Mouse (Mus musculus): ENCODE measurements around the gene Slc13a5. TPM values are rescaled to one million over a fixed set of nuclear protein-coding genes. Genes with fewer than 3 reads are reported as not detected.

The Slc13a5 gene
- not detected for polyA plus RNA-seq (2014; fragmentation: Illumina TruSeq; extraction: RNeasy Lipid Tissue Mini Kit (QIAGEN cat#74804); ENCODE audit: low read depth, low replicate concordance)

GRCm38 (mm10) chr11:72266960-72267560 is at the start of gene Slc13a5:
TSS of gene Slc13a5 (minus strand) at chr11:72267222.

GRCm38 (mm10) chr11:72314151-72314895 is 47.3 kb upstream of the Slc13a5 start, which contains the start of gene Fbxo39:
TSS of gene Fbxo39 (plus strand) at chr11:72314444.

GRCm38 (mm10) chr11:72301334-72301733 is 34.3 kb upstream of the Slc13a5 start, which contains the start of gene Xaf1:
TSS of gene Xaf1 (plus strand) at chr11:72301629.

GRCm38 (mm10) chr11:72215410-72215797 is 51.6 kb downstream of the Slc13a5 start, which contains the start of gene Med31:
TSS of gene Med31 (minus strand) at chr11:72215592.

GRCm38 (mm10) chr11:72207204-72207833 is 59.7 kb downstream of the Slc13a5 start, which contains the start of the genes 4933427D14Rik and Txndc17:
TSS of gene 4933427D14Rik (minus strand) at chr11:72207459.
TSS of gene Txndc17 (plus strand) at chr11:72207547.

GRCm38 (mm10) chr11:72206341-72207203 is 60.5 kb downstream of the Slc13a5 start, which contains the start of gene Gm43951:
TSS of gene Gm43951 (minus strand) at chr11:72206840.

Other genes starting within 250 kb of the Slc13a5 start
- not detected for gene Aipl1, start 229.7 kb downstream of the Slc13a5 start, polyA plus RNA-seq (2014; fragmentation: Illumina TruSeq; extraction: RNeasy Lipid Tissue Mini Kit (QIAGEN cat#74804); ENCODE audit: low read depth, low replicate concordance)
- 0.41 TPM for gene Pimreg, start 225.2 kb downstream of the Slc13a5 start, polyA plus RNA-seq (2014; fragmentation: Illumina TruSeq; extraction: RNeasy Lipid Tissue Mini Kit (QIAGEN cat#74804); ENCODE audit: low read depth, low replicate concordance)
- gene Pitpnm3, start 131.4 kb downstream of the Slc13a5 start, polyA plus RNA-seq (2014; fragmentation: Illumina TruSeq; extraction: RNeasy Lipid Tissue Mini Kit (QIAGEN cat#74804); ENCODE audit: low read depth, low replicate concordance): 0.35 TPM
- not detected for gene Gm43951, start 60.4 kb downstream of the Slc13a5 start, polyA plus RNA-seq (2014; fragmentation: Illumina TruSeq; extraction: RNeasy Lipid Tissue Mini Kit (QIAGEN cat#74804); ENCODE audit: low read depth, low replicate concordance)
- gene 4933427D14Rik, start 59.8 kb downstream of the Slc13a5 start, polyA plus RNA-seq (2014; fragmentation: Illumina TruSeq; extraction: RNeasy Lipid Tissue Mini Kit (QIAGEN cat#74804); ENCODE audit: low read depth, low replicate concordance): 6.8 TPM
- 150 TPM for gene Txndc17, start 59.7 kb downstream of the Slc13a5 start, polyA plus RNA-seq (2014; fragmentation: Illumina TruSeq; extraction: RNeasy Lipid Tissue Mini Kit (QIAGEN cat#74804); ENCODE audit: low read depth, low replicate concordance)
- gene Med31, start 51.6 kb downstream of the Slc13a5 start, polyA plus RNA-seq (2014; fragmentation: Illumina TruSeq; extraction: RNeasy Lipid Tissue Mini Kit (QIAGEN cat#74804); ENCODE audit: low read depth, low replicate concordance): 8.9 TPM
- 72.4 TPM for gene Xaf1, start 34.4 kb upstream of the Slc13a5 start, polyA plus RNA-seq (2014; fragmentation: Illumina TruSeq; extraction: RNeasy Lipid Tissue Mini Kit (QIAGEN cat#74804); ENCODE audit: low read depth, low replicate concordance)
- not detected for gene Fbxo39, start 47.2 kb upstream of the Slc13a5 start, polyA plus RNA-seq (2014; fragmentation: Illumina TruSeq; extraction: RNeasy Lipid Tissue Mini Kit (QIAGEN cat#74804); ENCODE audit: low read depth, low replicate concordance)
- gene Tekt1, start 95.2 kb upstream of the Slc13a5 start, polyA plus RNA-seq (2014; fragmentation: Illumina TruSeq; extraction: RNeasy Lipid Tissue Mini Kit (QIAGEN cat#74804); ENCODE audit: low read depth, low replicate concordance): not detected
- gene Smtnl2, start 144.5 kb upstream of the Slc13a5 start, polyA plus RNA-seq (2014; fragmentation: Illumina TruSeq; extraction: RNeasy Lipid Tissue Mini Kit (QIAGEN cat#74804); ENCODE audit: low read depth, low replicate concordance): 1.4 TPM
- not detected for gene Ggt6, start 168.3 kb upstream of the Slc13a5 start, polyA plus RNA-seq (2014; fragmentation: Illumina TruSeq; extraction: RNeasy Lipid Tissue Mini Kit (QIAGEN cat#74804); ENCODE audit: low read depth, low replicate concordance)
- gene Mybbp1a, start 174.1 kb upstream of the Slc13a5 start, polyA plus RNA-seq (2014; fragmentation: Illumina TruSeq; extraction: RNeasy Lipid Tissue Mini Kit (QIAGEN cat#74804); ENCODE audit: low read depth, low replicate concordance): 34.3 TPM
- gene Spns2, start 222.7 kb upstream of the Slc13a5 start, polyA plus RNA-seq (2014; fragmentation: Illumina TruSeq; extraction: RNeasy Lipid Tissue Mini Kit (QIAGEN cat#74804); ENCODE audit: low read depth, low replicate concordance): 0.52 TPM

Measured in adrenal gland, adult 10 weeks (tissue).